Mouse (Mus musculus) urinary bladder, postnatal 4 days (tissue): ENCODE data around the gene Cd276.

ENCODE experiments used
- DNase-seq, 2 experiments: peaks; one replicate each; pipeline ENCODE4 v3.0.0; 2021 to 2022; ENCODE audit warnings: low spot score in 2 of 2

Cd276 gene

GRCm38 (mm10) chr9:58552083-58552482, 3.2 kb downstream of the Cd276 start:
- DNase-seq = no peak

- DNase-seq = no peak
Measured at GRCm38 (mm10) chr9:58550928-58551327, 4.3 kb downstream of the Cd276 start.

DNA sequence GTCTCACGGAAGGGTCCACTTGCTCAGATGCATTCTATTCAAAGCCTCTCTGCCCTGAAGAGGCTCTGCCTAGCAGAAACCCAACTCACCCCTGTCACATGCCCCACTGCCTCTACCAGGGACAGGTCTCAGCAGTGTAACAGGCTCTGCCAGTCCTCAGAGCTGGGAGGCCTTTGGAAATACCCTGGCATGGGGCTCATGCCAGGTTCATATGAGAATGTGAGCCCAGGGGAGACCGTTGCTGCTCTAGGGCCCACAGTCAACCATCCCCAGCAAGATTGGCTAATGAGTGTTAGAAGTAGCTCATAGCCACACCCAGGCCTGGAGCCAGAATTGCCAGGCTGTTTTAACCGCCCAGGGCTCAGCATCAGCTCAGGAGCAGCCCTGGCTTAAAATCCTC, 5.5 kb downstream of the Cd276 start:
- DNase-seq = no peak

GRCm38 (mm10) chr9:58548897-58549296, 6.3 kb downstream of the Cd276 start:
- DNase-seq = no peak

GRCm38 (mm10) chr9:58546630-58547360, 8.4 kb downstream of the Cd276 start:
- DNase-seq = no peak

- DNase-seq = no peak
Measured at GRCm38 (mm10) chr9:58545428-58545827, 9.8 kb downstream of the Cd276 start.

DNA sequence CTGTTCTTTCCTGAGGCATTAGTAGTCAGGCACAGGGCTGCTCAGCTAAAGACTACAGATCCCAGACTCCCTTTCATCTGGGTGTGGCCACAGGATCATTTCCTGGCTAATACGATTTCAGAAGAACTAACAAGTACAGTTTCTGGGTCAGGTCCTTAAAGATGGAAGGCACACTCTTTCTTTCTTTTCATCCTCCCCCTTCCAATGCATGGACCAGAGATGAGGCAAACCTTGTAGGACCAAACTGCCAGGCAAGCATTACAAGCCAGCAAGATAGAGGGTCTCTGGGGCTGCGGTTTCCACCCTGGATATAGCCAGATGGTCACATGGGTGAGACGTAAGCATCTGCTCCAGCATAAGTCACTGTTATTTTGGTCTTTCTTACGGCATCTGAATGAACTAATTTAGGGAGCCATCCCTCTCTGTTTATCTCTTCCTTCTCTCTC, 10.3 kb downstream of the Cd276 start:
- DNase-seq = no peak

- peak; percentile 72 to 77 for DNase-seq
Measured at GRCm38 (mm10) chr9:58541895-58542338, 13.3 kb downstream of the Cd276 start.

GRCm38 (mm10) chr9:58539886-58540285, 15.4 kb downstream of the Cd276 start:
- DNase-seq = no peak

GRCm38 (mm10) chr9:58537774-58538173, 17.5 kb downstream of the Cd276 start:
- DNase-seq = no peak

DNA sequence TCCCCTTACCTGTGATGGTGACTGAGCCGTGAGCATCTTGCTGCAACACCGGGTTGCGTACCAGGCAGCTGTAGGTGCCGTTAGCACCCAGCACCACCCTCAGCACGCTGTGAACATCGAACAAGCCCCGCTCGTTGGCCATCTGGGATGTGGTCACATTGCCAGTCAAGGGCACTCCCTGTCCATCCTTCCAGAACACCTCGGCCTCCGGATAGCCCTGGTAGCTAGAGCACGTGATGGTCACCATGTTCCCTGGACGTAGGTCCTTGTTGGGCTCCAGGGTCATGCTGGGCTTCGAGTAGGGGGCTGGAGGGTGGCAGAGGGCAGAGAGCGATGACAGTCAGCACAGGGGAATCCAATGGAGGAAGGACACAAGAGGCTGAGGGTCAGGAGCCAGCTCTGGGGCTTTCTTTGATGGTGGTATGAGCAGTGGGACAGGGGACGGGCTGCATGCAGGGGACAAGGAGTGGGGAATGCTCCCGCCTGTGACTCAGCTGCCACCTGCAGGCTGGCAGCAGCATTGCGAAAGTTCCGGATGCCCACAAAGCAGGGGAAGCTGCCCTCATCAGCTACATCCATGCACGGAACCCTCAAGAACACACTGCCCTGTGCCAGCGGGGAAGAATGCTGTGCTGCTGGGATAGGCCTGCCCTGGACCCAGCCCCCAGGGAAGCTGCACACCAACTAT, 19.6 kb downstream of the Cd276 start:
- no peak for DNase-seq

DNA sequence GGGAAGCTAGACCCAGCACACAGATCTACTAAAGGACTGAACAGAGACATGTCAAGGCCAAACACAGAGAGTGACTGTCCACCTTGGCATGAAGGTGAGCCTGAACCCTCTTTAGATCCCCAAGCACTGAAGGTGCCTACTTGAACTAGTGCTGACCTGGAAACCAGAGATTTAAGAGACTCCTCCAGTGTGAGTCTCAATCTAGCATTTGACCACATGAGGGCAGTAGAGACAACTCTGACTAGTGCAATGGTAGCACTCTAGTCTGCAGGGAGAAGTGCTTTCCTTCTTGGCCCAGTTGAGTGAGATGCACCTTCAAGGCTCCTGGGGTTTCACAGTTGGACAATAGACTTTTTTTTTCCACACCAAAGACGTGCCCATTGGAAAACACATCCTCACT, 20.5 kb downstream of the Cd276 start:
- DNase-seq = no peak

DNA sequence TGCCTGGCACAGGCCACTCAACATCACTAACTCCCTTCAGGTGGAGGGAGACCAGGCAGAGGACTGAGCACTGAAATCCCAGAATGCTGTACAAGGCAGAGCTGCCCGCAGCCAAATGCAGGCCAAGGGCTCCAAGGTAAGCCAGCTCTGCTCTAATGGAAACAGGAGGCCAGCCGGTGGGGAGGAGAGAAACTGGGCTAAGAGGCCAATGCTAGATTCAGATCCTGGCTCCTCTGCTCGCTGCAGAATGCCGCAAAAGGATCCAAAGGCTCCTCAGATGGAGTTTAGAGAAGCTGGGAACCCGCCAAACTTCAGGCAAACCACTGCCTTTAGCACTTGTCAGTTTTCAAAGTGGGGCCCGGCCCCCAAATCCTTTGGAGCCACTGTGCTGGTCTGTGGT, 21.9 kb downstream of the Cd276 start:
- no peak for DNase-seq

GRCm38 (mm10) chr9:58532236-58532635, 23.0 kb downstream of the Cd276 start:
- no peak for DNase-seq

- no peak for DNase-seq
Measured at GRCm38 (mm10) chr9:58530407-58530806, 24.8 kb downstream of the Cd276 start.

DNA sequence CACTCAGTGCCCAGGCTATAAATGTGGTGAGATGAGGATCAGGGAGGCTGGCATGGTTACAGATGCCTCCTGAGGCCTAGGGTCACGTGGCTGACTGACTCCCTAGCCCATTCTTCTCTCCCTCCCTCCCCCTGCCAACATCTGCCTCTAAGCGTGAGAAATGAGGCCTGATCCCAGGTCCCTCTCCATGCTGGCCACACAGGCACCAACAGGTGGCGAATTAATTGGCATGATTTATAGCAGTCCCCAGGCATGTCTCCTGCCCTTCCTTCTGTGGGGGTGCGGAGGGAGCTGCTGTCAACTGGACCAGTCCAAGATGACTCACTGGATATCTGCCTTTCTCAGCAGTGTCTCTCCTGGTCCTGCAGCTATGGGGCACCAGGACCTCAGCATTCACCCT, 27.4 kb downstream of the Cd276 start:
- DNase-seq = no peak

DNA sequence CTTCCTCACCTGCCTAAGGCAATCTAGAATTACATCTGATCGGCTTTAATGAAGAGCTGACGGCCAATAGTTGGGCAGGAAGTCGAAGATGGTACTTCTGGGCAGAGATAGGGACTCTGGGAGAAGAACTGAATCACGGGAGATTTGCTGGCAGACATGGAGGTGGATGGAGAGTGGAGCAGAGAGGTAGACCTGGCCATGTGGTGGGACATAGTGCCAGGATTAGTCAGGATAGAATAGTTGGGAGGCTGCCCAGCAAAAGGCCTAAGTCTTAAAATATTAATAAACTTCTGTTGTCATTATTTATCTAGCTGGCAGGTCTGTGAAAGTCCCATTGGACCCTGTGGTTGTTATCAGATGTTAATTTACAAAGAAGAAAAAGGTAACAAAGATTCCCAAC, 30.1 kb downstream of the Cd276 start:
- DNase-seq = no peak

- no peak for DNase-seq
Measured at GRCm38 (mm10) chr9:58521883-58522423, 33.3 kb downstream of the Cd276 start.

- no peak for DNase-seq
Measured at GRCm38 (mm10) chr9:58520816-58521581, 34.2 kb downstream of the Cd276 start.

DNA sequence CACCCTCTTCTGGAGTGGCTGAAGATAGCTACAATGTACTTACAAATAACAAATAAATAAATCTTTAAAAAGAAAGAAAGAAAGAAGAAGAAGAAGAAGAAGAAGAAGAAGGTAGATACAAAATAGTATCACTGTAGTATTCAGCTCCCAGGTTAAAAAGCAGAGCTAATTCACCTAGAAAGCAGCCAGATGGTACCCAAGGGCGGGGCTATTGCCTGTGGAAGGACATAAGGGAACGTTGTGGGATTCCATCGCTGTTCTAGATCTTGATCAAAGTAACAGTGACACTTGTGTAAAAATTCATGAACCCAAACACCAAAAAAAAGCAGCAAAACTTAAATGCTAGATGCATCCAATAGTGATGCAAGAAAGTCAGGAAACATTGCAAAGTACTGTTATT, 35.3 kb downstream of the Cd276 start:
- no peak for DNase-seq

- no peak for DNase-seq
Measured at GRCm38 (mm10) chr9:58517866-58518750, 37.1 kb downstream of the Cd276 start.
